Mouse (Mus musculus) bone marrow, adult 2 months (tissue): Measurements from ENCODE around the gene D13Ertd608e.
"Not testable (repeated sequence)": the region's sequence is repeated elsewhere in the genome, so short reads cannot be mapped to it uniquely, and the experiment has no call there.

Source experiments
- CTCF ChIP-seq: fragments of 200-500 bp; IDR thresholded peaks from 2 replicates; pipeline ENCODE4 v1.5.1; 2011; ENCODE audit warnings: low read length, control low read depth; ENCODE audit not compliant: control insufficient read depth, insufficient read depth
- POLR2A ChIP-seq: fragments of 200-500 bp; IDR thresholded peaks from 2 replicates; pipeline ENCODE4 v1.6.1; 2011; ENCODE audit warnings: low read depth, mild to moderate bottlenecking, control low read depth, low read length, borderline replicate concordance; ENCODE audit not compliant: control insufficient read depth

- TF ChIP-seq CTCF, POLR2A: not testable (repeated sequence)
Observed at GRCm38 (mm10) chr13:119864395-119864999, 28.7 kb downstream of the D13Ertd608e start.
